Mouse (Mus musculus): ENCODE results near the gene Papss1.

DNA sequence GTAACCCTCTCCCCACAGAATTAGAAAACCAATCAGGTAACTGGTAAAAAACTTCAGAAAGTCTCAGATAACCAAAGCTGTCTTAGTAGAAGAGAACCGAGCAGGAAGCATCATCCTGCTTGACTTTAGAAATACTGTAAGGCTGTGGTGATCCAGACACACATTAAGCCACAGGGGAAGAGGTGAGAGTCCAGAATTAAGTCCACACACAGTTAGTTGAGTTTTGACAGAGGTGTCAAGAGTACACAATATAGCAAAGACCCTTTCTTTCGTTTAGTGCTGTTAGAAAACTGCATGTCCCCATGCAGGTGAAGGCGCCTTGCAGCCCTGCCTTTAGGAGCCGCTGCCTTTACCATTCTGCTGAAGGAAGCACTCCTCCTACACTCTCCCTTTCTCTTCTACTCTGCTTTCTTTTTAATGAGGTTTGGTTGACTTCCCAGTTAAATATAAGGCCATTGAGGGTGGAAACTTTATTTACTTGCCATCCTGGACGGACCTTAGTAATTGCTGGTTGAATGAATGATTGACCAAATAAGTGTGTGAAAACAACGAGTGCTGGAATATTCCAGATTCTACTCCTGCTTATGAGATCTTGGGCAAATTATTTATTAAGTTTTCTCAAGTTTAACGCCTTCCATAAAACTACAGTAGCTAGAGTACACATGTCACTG is 14.0 kb downstream of the Papss1 start:
- TF ChIP-seq CTCF (conservative IDR thresholded peaks at IDR 0.05; ENCODE audit: low read length) (no peak), POU5F1 (IDR thresholded peaks at IDR 0.05; ENCODE audit: borderline replicate concordance, low read length) (no peak)
